In the genomic region with DNA sequence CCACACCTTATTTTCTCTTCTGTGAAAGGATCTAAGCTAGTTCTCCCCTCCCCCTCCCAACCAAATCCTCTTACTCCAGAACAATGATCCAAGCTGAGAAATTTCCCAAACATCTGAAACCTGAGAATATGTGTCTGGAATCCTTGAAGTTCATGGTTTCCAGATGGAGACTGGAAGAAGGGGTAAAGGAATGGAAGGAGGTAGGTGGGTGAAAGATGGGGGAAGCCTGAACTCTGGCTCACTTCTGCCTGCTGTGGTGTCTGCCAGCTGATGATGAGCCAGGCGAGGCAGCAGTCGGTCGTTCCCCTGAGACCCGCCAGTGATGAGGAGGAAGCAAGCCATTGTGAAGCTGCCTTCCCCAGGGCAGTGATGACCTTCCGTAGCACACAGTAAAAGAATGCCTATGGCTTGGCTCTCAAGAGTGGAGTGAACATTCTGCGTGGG, we compare ENCODE assay signal across 9 mouse cellular contexts.
DNase-seq lines count a peak whose midpoint lies in the region; ATAC-seq and TF ChIP-seq lines count a peak whose summit lies in the region.
"Had no signal": no experiment of that assay in that cellular context is flagged by ENCODE, and none has a peak within 500 bp of the region (broad histone marks: within the 10 kb centered on the region; RNA-seq: fewer than 3 reads in every experiment).

No protein-coding gene starts in this region.

- H3K79me2 ChIP-seq in heart, adult 2 months (replicated peaks; ENCODE audit: control insufficient read depth, insufficient read depth, low read length): no peaks in the 10 kb centered on the region
- no peaks in the 10 kb centered on the region for H3K79me2 ChIP-seq in CH12.LX (replicated peaks; ENCODE audit: control insufficient read depth, extremely low read depth, insufficient read depth, poor library complexity, severe bottlenecking)

- no peak for ATAC-seq in heart, embryonic 12.5 days (ENCODE audit: insufficient number of reproducible peaks, low FRiP score)
- no peak for ATAC-seq in cerebellum, adult (ENCODE audit: insufficient number of reproducible peaks, low FRiP score, low TSS enrichment)

- DNase-seq in heart, adult 2 months: peak; percentile 60 to 74
- DNase-seq in CH12.LX (ENCODE audit: extremely low read depth): peak; percentile 73
- DNase-seq in fibroblast of lung, adult 2 months (ENCODE audit: low read depth): peak; percentile 44
- DNase-seq in kidney, postnatal 14 days: peak; percentile 43
- no peak for DNase-seq in right cerebral cortex, postnatal 14 days
- DNase-seq in right cerebral cortex, postnatal 36 days (ENCODE audit: low spot score in 2 of 2): no peak

- in situ Hi-C loops in CH12.LX (cut with MboI; ENCODE audit: low pct_ligation_motif_present, low pct_unique_long_range_greater_than_20kb, low sequenced_read_pairs): loop anchor here (25.0 kb wide), 1 partner anchor 208 kb away; no protein-coding TSS in a partner anchor

- peak; percentile 91 for TF ChIP-seq EP300 in heart, adult 2 months (IDR thresholded peaks at IDR 0.05; ENCODE audit: insufficient read depth, low read depth, low read length)
- TF ChIP-seq EP300 in CH12.LX (IDR thresholded peaks at IDR 0.05; ENCODE audit: low read length): no peak

- no peaks in the 10 kb centered on the region for H3K9me3 ChIP-seq in heart, embryonic 12.5 days (replicated peaks)
- no peaks in the 10 kb centered on the region for H3K9me3 ChIP-seq in CH12.LX (replicated peaks; ENCODE audit: low read length)

- H3K9ac ChIP-seq in heart, adult 2 months (ENCODE audit: low read depth, low read length): no peak overlapping the region
- H3K9ac ChIP-seq in heart, embryonic 12.5 days: no peak overlapping the region
- no peak overlapping the region for H3K9ac ChIP-seq in CH12.LX (ENCODE audit: insufficient read depth, low read depth)

- no peak overlapping the region; the same call in 1 of the 2 replicates for H3K27ac ChIP-seq in heart, adult 2 months
- no peak overlapping the region for H3K27ac ChIP-seq in heart, embryonic 12.5 days (ENCODE audit: poor library complexity, severe bottlenecking)
- H3K27ac ChIP-seq in CH12.LX (ENCODE audit: insufficient read depth, low read depth): no peak overlapping the region
- H3K27ac ChIP-seq: stomach, postnatal 0 days had no signal

- no peak for TF ChIP-seq CTCF in heart, adult 2 months (IDR thresholded peaks at IDR 0.05)
- no peak for TF ChIP-seq CTCF in CH12.LX (conservative IDR thresholded peaks at IDR 0.05 in 1 of 2, IDR thresholded peaks at IDR 0.05 in 1 of 2; ENCODE audit: low read depth in 2 of 2, low read length in 2 of 2)

- H3K4me3 ChIP-seq in heart, adult 2 months: no peak overlapping the region
- H3K4me3 ChIP-seq in heart, embryonic 12.5 days: no peak overlapping the region
- H3K4me3 ChIP-seq in CH12.LX (replicated peaks in 1 of 3; ENCODE audit: low read depth in 2 of 3, low read length in 2 of 3, poor library complexity in 1 of 3): no peak overlapping the region

- 16% methylated on average over 6 of the region's 6 CpGs for WGBS in heart, adult 2 months
- WGBS in heart, embryonic 12.5 days: 34% methylated on average over 6 of the region's 6 CpGs

- H3K4me2 ChIP-seq in heart, embryonic 12.5 days: no peak overlapping the region
- no peak overlapping the region for H3K4me2 ChIP-seq in CH12.LX (ENCODE audit: insufficient read depth, low read depth, poor library complexity, severe bottlenecking)

- no peak for TF ChIP-seq POLR2A in heart, adult 2 months (IDR thresholded peaks at IDR 0.05; ENCODE audit: insufficient read depth, low read depth, low read length)
- no peak for TF ChIP-seq POLR2A in CH12.LX (IDR thresholded peaks at IDR 0.05; ENCODE audit: low read depth, low read length)

- intact Hi-C loops in heart, adult 2 months (cut with DNase I): loop anchor here (5.0 kb wide), 1 partner anchor 107 kb away; no protein-coding TSS in a partner anchor

- H3K4me1 ChIP-seq in heart, adult 2 months (ENCODE audit: control insufficient read depth, insufficient read depth, low read length): peaks cover 15% of the 10 kb centered on the region
- peaks cover 11% of the 10 kb centered on the region for H3K4me1 ChIP-seq in heart, embryonic 12.5 days (replicated peaks)
- H3K4me1 ChIP-seq in CH12.LX (ENCODE audit: control insufficient read depth in 1 of 2, insufficient read depth in 2 of 2): peaks cover 4 to 39% of the 10 kb centered on the region in 2 experiments; a peak in 2 of 4 replicates

- H3K36me3 ChIP-seq in heart, adult 2 months (ENCODE audit: control insufficient read depth, insufficient read depth, low read length): peaks cover 9% of the 10 kb centered on the region
- H3K36me3 ChIP-seq in heart, embryonic 12.5 days: no peaks in the 10 kb centered on the region
- peaks cover 0 to 17% of the 10 kb centered on the region in 2 experiments for H3K36me3 ChIP-seq in CH12.LX (replicated peaks in 1 of 2; ENCODE audit: control insufficient read depth in 1 of 2, insufficient read depth in 1 of 2, low read length in 1 of 2)

- dilution Hi-C loops in CH12.LX (cut with MboI; ENCODE audit: extremely low pct_ligation_motif_present, extremely low pct_unique_long_range_greater_than_20kb, low sequenced_read_pairs): no loop called here

- no peak for TF ChIP-seq RAD21 in CH12.LX (IDR thresholded peaks at IDR 0.05; ENCODE audit: low read depth, low read length)

- no peaks in the 10 kb centered on the region for H3K27me3 ChIP-seq in heart, adult 2 months (ENCODE audit: control insufficient read depth, insufficient read depth, low read length)
- no peaks in the 10 kb centered on the region for H3K27me3 ChIP-seq in heart, embryonic 12.5 days (replicated peaks)
- no peaks in the 10 kb centered on the region for H3K27me3 ChIP-seq in CH12.LX (replicated peaks)

TF ChIP-seq in CH12.LX, 34 proteins besides CTCF, POLR2A, EP300 and RAD21:
- TF ChIP-seq IRF4 (IDR thresholded peaks at IDR 0.05; ENCODE audit: low read depth, low read length) (0 out of 2 replicates have a peak, but pooled peaks have one; percentile 10), SIN3A (IDR thresholded peaks at IDR 0.05; ENCODE audit: low read length) (0 out of 2 replicates have a peak, but pooled peaks have one; percentile 22), UBTF (IDR thresholded peaks at IDR 0.05; ENCODE audit: low read depth, low read length) (no peak), ETS1 (conservative IDR thresholded peaks at IDR 0.05; ENCODE audit: low read depth, low read length) (peak; percentile 65), E2F4 (IDR thresholded peaks at IDR 0.05; ENCODE audit: insufficient replicate concordance, low read depth, low read length) (no peak), ZMIZ1 (IDR thresholded peaks at IDR 0.05; ENCODE audit: low read depth, low read length) (0 out of 2 replicates have a peak, but pooled peaks have one; percentile 4)

Comparison
In these comparisons a context has a peak if more than half of its experiments do, and no peak if none do; other contexts are left out.
1. DNase-seq: peak in heart, adult 2 months (2 of 2), CH12.LX (single experiment), fibroblast of lung, adult 2 months (single experiment) and kidney, postnatal 14 days (single experiment); none in right cerebral cortex, postnatal 14 days (single experiment) and right cerebral cortex, postnatal 36 days (0 of 2).